Mouse (Mus musculus) heart, embryonic 15.5 days (tissue): ENCODE results near the gene Bbs9. TPM values are rescaled to one million over a fixed set of nuclear protein-coding genes. Genes with fewer than 3 reads are reported as not detected.

Source experiments
- ATAC-seq: fragments of 200-750 bp; cut with Nextera tagmentation; replicated peaks from 2 replicates; pipeline ENCODE4 v1.8.0; 2017; ENCODE audit warnings: low read depth, moderate TSS enrichment; ENCODE audit not compliant: insufficient number of reproducible peaks, insufficient read depth, low FRiP score
- H3K27ac ChIP-seq: fragments of 300-500 bp; sonication (generic); 2 replicates; pipeline ENCODE4 v1.5.1; 2015; ENCODE audit warnings: mild to moderate bottlenecking, inconsistent platforms
- H3K27me3 ChIP-seq: fragments of 300-500 bp; sonication (generic); 2 replicates; pipeline ENCODE4 v1.6.1; 2015; ENCODE audit warnings: inconsistent platforms
- H3K36me3 ChIP-seq: fragments of 300-500 bp; sonication (generic); 2 replicates; pipeline ENCODE4 v1.6.1; 2015; ENCODE audit warnings: mild to moderate bottlenecking, inconsistent platforms
- H3K4me1 ChIP-seq: fragments of 300-500 bp; sonication (generic); replicated peaks from 2 replicates; pipeline ENCODE4 v1.6.1; 2015; ENCODE audit warnings: inconsistent platforms
- H3K4me2 ChIP-seq: fragments of 300-500 bp; sonication (generic); 2 replicates; pipeline ENCODE4 v1.6.1; 2015; ENCODE audit warnings: inconsistent platforms, mild to moderate bottlenecking, moderate library complexity
- H3K4me3 ChIP-seq: fragments of 300-500 bp; sonication (generic); 2 replicates; pipeline ENCODE4 v1.5.1; 2015; ENCODE audit warnings: mild to moderate bottlenecking, inconsistent platforms
- H3K9ac ChIP-seq: fragments of 300-500 bp; sonication (generic); 2 replicates; pipeline ENCODE4 v1.6.1; 2015; ENCODE audit warnings: mild to moderate bottlenecking, inconsistent platforms
- H3K9me3 ChIP-seq: fragments of 300-500 bp; sonication (generic); replicated peaks from 2 replicates; pipeline ENCODE4 v1.6.1; 2016; ENCODE audit warnings: inconsistent platforms
- WGBS: fragments of 180-500 bp; shearing (Covaris S2); methylation state at CpG from one replicate; pipeline ENCODE4 v1.1.7; 2015; ENCODE audit warnings: mixed read lengths; 5-methylcytosine and 5-hydroxymethylcytosine counted together
- polyA plus RNA-seq: library from polyadenylated mRNA; unstranded; fragments of >200 nt; fragmentation: Nextera tagmentation; extraction: Ambion mirVana; gene quantifications from 2 replicates; pipeline ENCODE4 v1.2.1, GENCODE M21; 2015

Bbs9 gene
- polyA plus RNA-seq, 1 experiment from 2014 or later, result 7.6 TPM

DNA sequence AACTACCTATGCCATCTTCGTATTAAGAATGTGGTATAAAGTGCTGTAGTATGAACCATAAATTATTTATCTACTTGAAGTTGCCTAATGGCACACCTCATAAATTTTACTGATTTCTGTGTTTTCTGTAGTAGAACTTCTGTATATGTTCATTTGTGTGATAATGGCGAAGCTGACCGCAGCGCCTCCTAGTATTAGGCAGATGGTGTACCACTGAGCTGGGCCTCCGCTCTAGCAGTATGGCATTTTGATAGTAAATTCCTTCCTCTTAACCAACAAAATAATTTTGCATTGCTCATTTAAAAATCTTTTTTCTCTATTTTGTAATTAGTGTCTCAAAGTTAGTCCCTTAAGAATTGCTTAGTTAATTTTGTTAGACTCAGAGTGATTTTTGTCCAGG is 117.5 kb downstream of the Bbs9 start:
- H3K9ac ChIP-seq, result no peak overlapping the region
- H3K36me3 ChIP-seq, result no peaks in the 10 kb centered on the region
- no peak overlapping the region for H3K27ac ChIP-seq
- H3K4me1 ChIP-seq, result no peaks in the 10 kb centered on the region
- H3K27me3 ChIP-seq, result no peaks in the 10 kb centered on the region
- ATAC-seq, result no peak
- no peak overlapping the region for H3K4me2 ChIP-seq
- H3K4me3 ChIP-seq, result no peak overlapping the region
- H3K9me3 ChIP-seq, result no peaks in the 10 kb centered on the region
- WGBS, result 93% methylated on average over 5 of the region's 5 CpGs

DNA sequence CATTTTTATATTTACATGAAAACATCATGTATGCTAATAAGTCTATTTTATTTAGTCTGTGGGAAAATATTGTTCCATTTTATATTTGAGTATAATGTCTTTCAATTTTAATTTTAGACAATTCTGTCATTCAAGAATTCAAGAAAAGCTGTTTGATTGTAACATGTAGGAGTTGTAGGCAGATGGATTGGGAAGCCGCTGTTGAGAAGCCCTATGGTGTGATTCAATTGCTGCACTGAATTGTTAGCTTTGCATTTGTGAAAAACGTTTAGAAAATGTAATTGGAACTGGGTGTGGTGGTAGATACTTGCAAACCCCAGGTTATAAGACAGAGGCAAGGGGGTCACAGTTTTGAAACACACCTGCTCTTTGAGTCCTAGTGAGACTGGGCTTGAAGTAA is 121.1 kb downstream of the Bbs9 start:
- Histone ChIP-seq H3K36me3 (no peaks in the 10 kb centered on the region), H3K9me3 (no peaks in the 10 kb centered on the region), H3K27ac (no peak overlapping the region), H3K4me2 (no peak overlapping the region), H3K27me3 (no peaks in the 10 kb centered on the region), H3K4me1 (no peaks in the 10 kb centered on the region), H3K4me3 (no peak overlapping the region), H3K9ac (no peak overlapping the region)
- 53% methylated on average over 2 of the region's 2 CpGs for WGBS
- ATAC-seq, result no peak

DNA sequence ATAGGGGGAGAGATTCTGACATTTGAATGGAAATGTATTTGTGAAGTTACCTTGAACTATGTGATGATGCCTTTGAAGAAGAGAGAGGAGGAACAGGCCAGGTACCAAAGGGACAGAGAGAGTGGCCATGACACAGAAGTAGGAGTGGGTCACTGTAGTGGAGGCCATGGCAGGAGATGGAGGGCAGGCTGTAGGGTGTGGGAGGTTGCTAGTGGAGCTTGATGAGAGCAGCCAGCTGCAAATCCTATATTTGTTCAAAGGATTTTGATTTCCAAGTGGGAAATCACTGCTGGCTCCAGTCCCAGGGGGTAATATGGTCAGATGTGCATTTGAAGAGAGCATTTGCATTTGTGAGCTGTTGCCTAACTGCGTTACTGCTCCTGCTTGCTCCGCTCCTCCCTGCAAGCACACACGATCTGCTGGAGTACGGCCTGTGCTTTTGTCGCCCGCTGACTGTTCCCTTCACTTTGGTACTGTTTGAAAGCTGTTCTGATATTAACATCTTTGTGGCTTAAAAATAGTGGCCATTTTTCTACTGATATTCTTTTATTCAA is 137.8 kb downstream of the Bbs9 start:
- ATAC-seq, result no peak
- H3K9ac ChIP-seq, result no peak overlapping the region
- H3K4me3 ChIP-seq, result no peak overlapping the region
- no peaks in the 10 kb centered on the region for H3K4me1 ChIP-seq
- no peak overlapping the region for H3K27ac ChIP-seq
- no peak overlapping the region for H3K4me2 ChIP-seq
- 83% methylated on average over 6 of the region's 6 CpGs for WGBS
- no peaks in the 10 kb centered on the region for H3K9me3 ChIP-seq
- H3K36me3 ChIP-seq, result no peaks in the 10 kb centered on the region
- H3K27me3 ChIP-seq, result no peaks in the 10 kb centered on the region

DNA sequence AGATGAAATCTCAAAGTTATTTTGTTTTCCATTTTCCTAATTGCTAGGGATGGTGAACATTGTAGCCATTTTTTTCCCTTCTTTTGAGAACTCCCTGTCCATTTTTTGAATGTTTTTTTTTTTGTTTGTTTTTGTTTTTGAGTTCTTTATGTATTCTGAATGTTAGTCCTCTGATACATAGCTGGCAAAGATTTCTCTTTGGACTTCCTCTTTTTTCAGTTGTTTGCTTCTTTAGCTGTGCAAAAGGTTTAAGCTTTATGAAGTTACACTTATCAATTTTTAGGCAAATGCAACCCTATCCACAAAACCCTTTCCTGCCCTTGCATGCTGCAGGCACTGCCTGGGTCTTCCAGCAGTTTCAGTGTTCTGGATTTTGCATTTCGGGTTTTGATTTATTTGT is 143.7 kb downstream of the Bbs9 start:
- no peak overlapping the region for H3K4me2 ChIP-seq
- no peaks in the 10 kb centered on the region for H3K4me1 ChIP-seq
- no peak overlapping the region for H3K4me3 ChIP-seq
- H3K27ac ChIP-seq, result no peak overlapping the region
- H3K36me3 ChIP-seq, result no peaks in the 10 kb centered on the region
- H3K27me3 ChIP-seq, result no peaks in the 10 kb centered on the region
- WGBS, result 83% methylated on average over 1 of the region's 1 CpGs
- ATAC-seq, result no peak
- no peaks in the 10 kb centered on the region for H3K9me3 ChIP-seq
- no peak overlapping the region for H3K9ac ChIP-seq

DNA sequence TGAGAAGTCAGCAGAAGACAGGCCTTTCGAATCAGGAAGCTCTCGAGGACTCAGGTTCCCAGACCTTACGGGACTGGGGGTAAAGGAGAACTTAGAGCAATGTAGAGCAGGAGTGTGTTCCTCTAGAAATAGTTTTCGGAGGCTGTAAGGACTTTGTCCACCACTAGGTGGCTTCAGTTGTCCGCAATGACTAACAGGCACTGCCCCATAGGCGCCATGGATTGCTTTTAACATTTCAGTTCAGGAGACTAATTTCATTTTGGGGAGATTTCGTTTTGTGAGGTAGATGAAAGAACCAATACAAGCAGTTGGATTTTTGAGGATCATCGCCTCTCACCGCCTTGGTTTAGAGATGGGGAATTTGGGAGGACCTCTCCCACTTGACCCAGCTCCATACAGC is 149.5 kb downstream of the Bbs9 start:
- no peak overlapping the region for H3K4me3 ChIP-seq
- no peaks in the 10 kb centered on the region for H3K27me3 ChIP-seq
- H3K27ac ChIP-seq, result no peak overlapping the region
- no peaks in the 10 kb centered on the region for H3K9me3 ChIP-seq
- H3K4me1 ChIP-seq, result no peaks in the 10 kb centered on the region
- H3K9ac ChIP-seq, result no peak overlapping the region
- 53% methylated on average over 9 of the region's 9 CpGs for WGBS
- ATAC-seq, result no peak
- no peak overlapping the region for H3K4me2 ChIP-seq
- H3K36me3 ChIP-seq, result no peaks in the 10 kb centered on the region

DNA sequence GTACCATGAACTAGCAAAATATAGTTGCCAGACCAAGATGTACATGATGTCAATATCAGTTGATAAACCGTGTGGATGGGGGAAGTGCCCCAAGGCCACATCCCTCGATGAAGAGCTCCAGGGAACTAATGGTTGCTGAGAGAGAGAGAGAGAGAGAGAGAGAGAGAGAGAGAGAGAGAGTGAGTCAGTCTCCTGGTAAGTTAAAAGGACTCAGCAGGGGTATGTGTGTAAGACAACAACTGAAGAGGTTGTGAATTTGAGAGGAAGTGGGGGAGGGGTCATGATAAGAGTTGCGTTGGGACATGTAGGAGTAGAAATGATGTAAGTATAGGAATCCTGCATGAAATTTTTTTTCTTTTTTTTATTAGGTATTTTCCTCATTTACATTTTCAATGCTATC is 150.5 kb downstream of the Bbs9 start:
- H3K27me3 ChIP-seq, result no peaks in the 10 kb centered on the region
- no peaks in the 10 kb centered on the region for H3K36me3 ChIP-seq
- no peak overlapping the region for H3K9ac ChIP-seq
- no peak overlapping the region for H3K4me2 ChIP-seq
- 70% methylated on average over 3 of the region's 3 CpGs for WGBS
- no peaks in the 10 kb centered on the region for H3K4me1 ChIP-seq
- no peak overlapping the region for H3K27ac ChIP-seq
- no peak overlapping the region for H3K4me3 ChIP-seq
- no peak for ATAC-seq
- H3K9me3 ChIP-seq, result no peaks in the 10 kb centered on the region

DNA sequence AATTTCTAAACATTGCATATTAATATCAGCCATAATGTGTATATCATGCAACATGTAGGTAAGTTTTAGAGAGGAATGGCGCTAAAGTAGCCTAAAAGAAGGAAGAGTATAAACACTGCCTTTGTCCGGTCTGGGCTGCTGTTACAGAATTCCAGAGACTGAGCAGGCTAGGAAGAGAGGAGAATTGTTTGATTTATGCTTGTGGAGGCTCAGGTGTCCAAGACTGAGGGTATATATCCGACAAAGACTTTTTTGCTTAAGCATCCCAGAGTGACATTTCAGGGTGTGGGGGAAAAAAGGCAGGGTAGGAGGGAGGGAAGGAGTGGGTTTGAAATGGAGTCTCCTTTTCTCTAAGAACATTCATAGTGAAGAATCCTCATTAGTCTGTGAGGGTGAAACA is 152.4 kb downstream of the Bbs9 start:
- no peak overlapping the region for H3K27ac ChIP-seq
- H3K27me3 ChIP-seq, result no peaks in the 10 kb centered on the region
- no peak overlapping the region for H3K4me2 ChIP-seq
- no peak overlapping the region for H3K4me3 ChIP-seq
- H3K36me3 ChIP-seq, result no peaks in the 10 kb centered on the region
- WGBS, result 78% methylated on average over 3 of the region's 3 CpGs
- H3K4me1 ChIP-seq, result no peaks in the 10 kb centered on the region
- no peak overlapping the region for H3K9ac ChIP-seq
- H3K9me3 ChIP-seq, result no peaks in the 10 kb centered on the region
- ATAC-seq, result no peak

DNA sequence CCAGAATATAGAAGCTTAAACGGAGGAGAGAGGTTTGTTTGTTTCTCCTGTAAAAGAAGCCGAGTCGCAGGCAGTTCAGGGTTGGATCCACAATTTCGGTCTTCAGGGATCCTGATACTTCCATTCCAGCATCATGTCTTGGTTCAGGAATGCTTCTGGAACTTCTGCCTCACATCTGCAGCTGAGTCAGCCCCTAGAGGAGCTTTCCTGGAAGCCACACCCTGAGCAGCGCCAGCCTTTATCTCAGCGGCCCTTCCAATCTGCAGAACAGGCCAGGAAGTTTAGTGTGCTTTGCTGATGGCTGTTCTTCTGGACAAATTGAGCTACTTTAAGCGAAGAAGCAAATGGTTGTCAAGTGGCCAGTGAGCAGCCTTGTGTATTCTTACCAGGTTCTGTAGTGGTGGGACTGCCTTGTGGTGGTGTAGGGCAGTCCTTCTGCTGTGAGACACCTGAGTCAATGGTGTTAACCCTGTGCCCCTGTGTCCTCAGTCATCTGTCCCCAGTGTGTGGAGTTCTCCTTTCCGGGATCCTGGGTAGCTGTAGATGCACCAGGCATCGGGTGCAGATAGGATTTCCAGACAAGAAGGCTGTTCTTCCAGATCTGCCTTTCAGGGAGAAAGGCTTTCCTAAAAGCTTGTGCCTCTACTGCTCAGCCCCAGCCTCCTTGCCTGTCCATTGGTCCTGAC is 157.4 kb downstream of the Bbs9 start:
- no peaks in the 10 kb centered on the region for H3K27me3 ChIP-seq
- no peak overlapping the region for H3K9ac ChIP-seq
- H3K9me3 ChIP-seq, result no peaks in the 10 kb centered on the region
- H3K4me3 ChIP-seq, result no peak overlapping the region
- WGBS, result 67% methylated on average over 9 of the region's 9 CpGs
- H3K36me3 ChIP-seq, result no peaks in the 10 kb centered on the region
- H3K4me2 ChIP-seq, result no peak overlapping the region
- H3K27ac ChIP-seq, result no peak overlapping the region
- no peaks in the 10 kb centered on the region for H3K4me1 ChIP-seq
- ATAC-seq, result no peak

DNA sequence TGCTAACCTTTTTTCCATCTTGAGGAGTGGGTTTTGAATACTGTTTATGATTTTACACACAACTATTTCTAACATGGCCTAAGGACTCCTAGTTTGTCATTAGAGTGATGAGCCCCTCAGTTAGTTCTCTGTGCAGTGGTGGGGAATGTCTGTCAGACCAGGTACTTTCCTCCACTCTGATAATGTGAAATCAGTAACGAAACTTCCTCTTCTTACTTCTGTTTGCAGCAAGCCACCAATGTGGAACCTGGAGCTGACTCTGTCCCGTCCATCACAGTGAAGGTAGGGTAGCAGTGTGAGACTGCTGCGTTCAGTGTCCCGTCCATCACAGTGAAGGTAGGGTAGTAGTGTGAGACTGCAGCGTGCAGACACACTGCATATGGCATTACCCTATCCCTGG is 163.0 kb downstream of the Bbs9 start:
- no peak overlapping the region for H3K4me2 ChIP-seq
- peaks cover 5% of the 10 kb centered on the region; the same call in 1 of the 2 replicates for H3K4me1 ChIP-seq
- ATAC-seq, result no peak
- 84% methylated on average over 5 of the region's 5 CpGs for WGBS
- no peak overlapping the region for H3K4me3 ChIP-seq
- H3K9me3 ChIP-seq, result no peaks in the 10 kb centered on the region
- no peak overlapping the region for H3K9ac ChIP-seq
- H3K27me3 ChIP-seq, result no peaks in the 10 kb centered on the region
- no peak overlapping the region for H3K27ac ChIP-seq
- H3K36me3 ChIP-seq, result no peaks in the 10 kb centered on the region

DNA sequence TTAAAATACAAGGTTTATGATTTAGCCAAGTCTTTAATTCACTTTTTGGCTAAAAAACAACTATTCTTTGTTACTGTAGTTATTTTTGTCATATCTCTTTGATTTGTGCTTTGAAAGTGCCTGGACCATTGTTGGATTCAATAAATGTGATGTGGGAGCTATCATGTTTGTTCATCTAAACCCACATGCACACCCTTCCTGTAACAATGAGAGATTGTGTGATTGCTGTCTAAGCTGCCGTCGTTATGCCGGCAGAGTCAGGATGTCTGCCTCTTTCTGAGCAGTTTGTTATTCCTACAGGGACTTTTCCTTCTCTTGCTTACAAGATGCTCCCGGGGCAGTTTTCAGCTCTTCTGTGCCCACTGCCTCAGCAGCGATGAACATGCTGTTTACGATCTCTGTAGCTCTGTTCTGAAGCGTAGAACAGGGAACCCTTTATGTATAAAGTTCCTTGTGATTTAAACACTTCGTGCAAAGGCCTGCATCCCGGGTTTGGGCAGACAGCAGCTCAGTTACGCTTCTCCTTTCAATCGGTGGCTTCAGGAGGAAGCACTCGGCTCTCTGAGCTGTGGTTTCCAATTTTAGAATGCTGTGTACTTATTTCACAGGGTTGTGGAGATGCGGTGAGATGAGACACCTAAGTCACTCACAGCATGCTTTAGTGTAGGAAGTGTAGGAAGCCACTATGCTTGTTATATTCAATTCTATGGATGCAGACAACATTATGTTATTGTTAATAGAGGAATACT is 165.3 kb downstream of the Bbs9 start:
- Histone ChIP-seq H3K9me3 (no peaks in the 10 kb centered on the region), H3K27me3 (no peaks in the 10 kb centered on the region), H3K9ac (no peak overlapping the region), H3K27ac (no peak overlapping the region), H3K36me3 (no peaks in the 10 kb centered on the region), H3K4me2 (no peak overlapping the region), H3K4me1 (peaks cover 5% of the 10 kb centered on the region; the same call in 1 of the 2 replicates), H3K4me3 (no peak overlapping the region)
- no peak for ATAC-seq
- 42% methylated on average over 13 of the region's 13 CpGs for WGBS

DNA sequence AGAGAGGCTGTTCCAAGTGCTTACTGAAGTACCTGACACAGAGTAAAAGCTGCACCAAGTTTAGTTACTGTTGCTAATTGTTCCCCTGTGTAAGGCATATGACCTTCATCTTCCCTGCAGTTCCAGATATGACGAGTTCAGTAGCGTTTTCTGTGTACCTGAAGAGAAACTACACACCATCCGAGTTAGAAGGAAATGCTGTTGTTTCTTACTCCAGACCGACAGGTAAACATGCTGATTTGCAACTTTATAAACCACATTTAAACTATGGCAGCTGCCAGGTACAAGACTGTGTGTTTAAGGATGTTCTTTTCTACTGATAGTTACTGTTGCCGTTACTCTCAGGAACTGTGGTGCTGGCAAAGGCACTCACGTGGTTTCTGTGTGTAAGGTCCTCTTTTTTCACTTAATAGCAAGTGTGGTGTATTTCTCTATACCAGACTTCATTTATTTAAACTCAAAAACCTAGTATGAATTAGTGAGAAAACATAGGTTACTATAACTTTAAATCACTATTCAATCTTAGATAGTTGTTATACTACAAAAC is 170.4 kb downstream of the Bbs9 start:
- no peak for ATAC-seq
- H3K4me1 ChIP-seq, result peaks cover 2% of the 10 kb centered on the region; the same call in 1 of the 2 replicates
- no peaks in the 10 kb centered on the region for H3K36me3 ChIP-seq
- no peak overlapping the region for H3K9ac ChIP-seq
- H3K9me3 ChIP-seq, result no peaks in the 10 kb centered on the region
- no peaks in the 10 kb centered on the region for H3K27me3 ChIP-seq
- no peak overlapping the region for H3K4me3 ChIP-seq
- no peak overlapping the region for H3K4me2 ChIP-seq
- H3K27ac ChIP-seq, result no peak overlapping the region
- WGBS, result 75% methylated on average over 6 of the region's 6 CpGs
